Mouse (Mus musculus) hindbrain, postnatal 0 days (tissue): ENCODE measurements around the gene Tmem200a. TPM values are rescaled to one million over a fixed set of nuclear protein-coding genes. Genes with fewer than 3 reads are reported as not detected.
"Not testable (repeated sequence)": the region's sequence is repeated elsewhere in the genome, so short reads cannot be mapped to it uniquely, and the experiment has no call there.

Source experiments
- ATAC-seq: fragments of 200-750 bp; cut with Nextera tagmentation; 2 replicates; pipeline ENCODE4 v1.8.0; 2017; ENCODE audit warnings: mild to moderate bottlenecking, moderate TSS enrichment, moderate library complexity
- DNase-seq: peaks from one replicate; pipeline ENCODE4 v3.0.0-alpha.2; 2015; ENCODE audit warnings: low spot score
- H3K27ac ChIP-seq: fragments of 300-500 bp; sonication (generic); 2 replicates; pipeline ENCODE4 v1.5.1; 2014; ENCODE audit warnings: mild to moderate bottlenecking
- H3K27me3 ChIP-seq: fragments of 300-500 bp; sonication (generic); 2 replicates; pipeline ENCODE4 v1.6.1; 2014; ENCODE audit warnings: low read length, mixed read lengths; ENCODE audit not compliant: insufficient read depth
- H3K36me3 ChIP-seq: fragments of 300-500 bp; sonication (generic); 2 replicates; pipeline ENCODE4 v1.6.1; 2014; ENCODE audit warnings: low read length, mixed read lengths; ENCODE audit not compliant: insufficient read depth
- H3K4me1 ChIP-seq: fragments of 300-500 bp; sonication (generic); 2 replicates; pipeline ENCODE4 v1.6.1; 2014; ENCODE audit warnings: antibody characterized with exemption, low read length, mixed read lengths; ENCODE audit not compliant: insufficient read depth
- H3K4me2 ChIP-seq: fragments of 300-500 bp; sonication (generic); 2 replicates; pipeline ENCODE4 v1.6.1; 2014; ENCODE audit warnings: low read depth, mild to moderate bottlenecking, low read length, moderate library complexity, mixed read lengths
- H3K4me3 ChIP-seq: fragments of 300-500 bp; sonication (generic); 2 replicates; pipeline ENCODE4 v1.5.1; 2014; ENCODE audit warnings: low read length
- H3K9ac ChIP-seq: fragments of 300-500 bp; sonication (generic); replicated peaks from 2 replicates; pipeline ENCODE4 v1.6.1; 2014; ENCODE audit warnings: mild to moderate bottlenecking, low read length, moderate library complexity, mixed read lengths
- H3K9me3 ChIP-seq: fragments of 300-500 bp; sonication (generic); 2 replicates; pipeline ENCODE4 v1.6.1; 2016; ENCODE audit warnings: low read length, mixed read lengths
- CTCF ChIP-seq: IDR thresholded peaks from 2 replicates; pipeline ENCODE4 v1.5.1; 2016; ENCODE audit warnings: antibody characterized with exemption, control low read depth, low read depth
- WGBS: fragments of 180-500 bp; shearing (Covaris S2); extraction: QIAGEN DNeasy Blood & Tissue Kit; methylation state at CpG from one replicate; pipeline ENCODE4 v1.1.7; 2014; 5-methylcytosine and 5-hydroxymethylcytosine counted together
- polyA plus RNA-seq: library from polyadenylated mRNA; unstranded; fragments of >200 nt; fragmentation: Nextera tagmentation; extraction: Ambion mirVana; gene quantifications from 2 replicates; pipeline ENCODE4 v1.2.1, GENCODE M21; 2015
- total RNA-seq: library from RNA; depleted of rRNA; stranded (reverse); fragments of >200 nt; gene quantifications from 2 replicates; pipeline ENCODE4 v1.2.3, GENCODE M21; 2014

The Tmem200a gene
- total and polyA plus RNA-seq, 2 experiments from 2014 or later, result 15.6 to 56.0 TPM

DNA sequence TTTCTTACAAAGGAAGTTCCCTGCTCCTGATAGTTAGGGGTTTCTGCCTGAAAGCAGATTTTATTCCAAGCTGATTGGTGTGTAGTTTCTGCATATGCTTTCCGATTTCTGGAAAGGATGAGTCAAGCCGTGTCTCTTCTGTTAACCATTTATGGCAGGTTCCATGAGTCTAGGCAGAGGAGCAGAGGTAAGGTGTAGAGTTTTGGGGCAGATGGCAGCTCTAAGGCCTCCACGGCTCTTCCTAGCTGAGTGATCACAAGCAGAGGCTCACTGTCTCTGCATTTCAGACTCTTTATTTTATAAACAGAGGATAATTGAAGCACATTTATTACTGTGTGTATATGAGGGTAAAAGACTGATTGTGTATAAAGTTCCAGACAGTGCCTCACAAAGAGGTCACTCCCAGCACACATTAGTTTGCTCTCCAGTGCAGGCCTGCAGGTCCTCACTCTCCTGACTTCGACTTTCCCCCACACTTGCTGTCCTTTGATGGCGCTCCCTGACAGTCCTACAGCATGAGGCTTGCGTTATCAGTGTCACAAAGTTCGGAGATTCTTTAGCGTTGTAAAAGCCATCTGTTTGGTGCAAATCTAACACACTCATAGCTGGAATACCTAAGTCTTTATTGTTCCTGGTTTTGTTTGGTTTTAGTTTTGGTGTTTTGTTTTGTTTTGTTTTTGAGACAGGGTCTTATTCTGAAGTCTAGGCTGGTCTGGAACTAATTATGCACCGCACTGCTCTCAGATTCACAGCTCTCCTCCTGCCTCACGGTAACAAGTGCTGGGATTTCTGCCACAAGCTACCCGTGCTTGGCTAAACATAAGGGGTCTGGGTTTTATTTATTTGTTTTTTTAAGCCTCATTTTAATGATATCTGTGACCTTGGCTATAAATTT, 151.1 kb downstream of the Tmem200a start:
- H3K9ac ChIP-seq, result no peak overlapping the region
- no peak overlapping the region for H3K27ac ChIP-seq
- WGBS, result 57% methylated on average over 11 of the region's 11 CpGs
- H3K27me3 ChIP-seq, result no peaks in the 10 kb centered on the region
- no peaks in the 10 kb centered on the region for H3K36me3 ChIP-seq
- no peak for ATAC-seq
- no peak overlapping the region for H3K4me3 ChIP-seq
- no peak for TF ChIP-seq CTCF
- H3K4me1 ChIP-seq, result peaks cover 6% of the 10 kb centered on the region
- no peak for DNase-seq
- H3K9me3 ChIP-seq, result no peaks in the 10 kb centered on the region
- H3K4me2 ChIP-seq, result no peak overlapping the region

DNA sequence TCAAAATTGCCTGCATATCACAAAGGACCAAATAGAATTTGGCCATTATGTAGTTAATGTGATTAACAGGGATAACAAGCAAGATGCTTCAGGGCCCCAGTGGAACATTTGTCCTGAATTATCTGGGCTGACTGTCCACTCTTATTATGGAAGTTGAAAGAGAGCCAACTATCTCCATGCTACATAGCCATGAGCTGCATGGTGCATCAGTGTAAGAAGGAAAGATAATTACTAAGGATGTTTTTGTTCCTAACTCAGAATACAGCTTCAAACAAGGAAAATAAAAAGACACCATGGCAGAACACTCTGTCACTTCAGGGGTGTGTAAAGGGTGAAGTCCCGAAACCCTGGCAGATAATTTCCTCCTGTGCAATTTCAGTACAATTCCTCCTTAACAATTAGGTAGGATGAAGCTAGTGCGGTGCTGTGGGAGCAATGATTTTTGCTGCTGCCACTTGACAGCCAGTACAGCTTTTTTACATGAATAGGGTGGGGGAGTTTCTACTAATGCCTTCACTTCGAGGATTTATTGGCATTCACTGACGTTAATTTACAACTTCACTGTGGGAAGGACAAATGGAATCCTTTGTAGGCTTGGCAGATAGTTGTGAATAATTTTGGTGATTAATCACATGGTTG, 158.1 kb downstream of the Tmem200a start:
- no peaks in the 10 kb centered on the region for H3K36me3 ChIP-seq
- 19% methylated on average over 4 of the region's 4 CpGs for WGBS

DNA sequence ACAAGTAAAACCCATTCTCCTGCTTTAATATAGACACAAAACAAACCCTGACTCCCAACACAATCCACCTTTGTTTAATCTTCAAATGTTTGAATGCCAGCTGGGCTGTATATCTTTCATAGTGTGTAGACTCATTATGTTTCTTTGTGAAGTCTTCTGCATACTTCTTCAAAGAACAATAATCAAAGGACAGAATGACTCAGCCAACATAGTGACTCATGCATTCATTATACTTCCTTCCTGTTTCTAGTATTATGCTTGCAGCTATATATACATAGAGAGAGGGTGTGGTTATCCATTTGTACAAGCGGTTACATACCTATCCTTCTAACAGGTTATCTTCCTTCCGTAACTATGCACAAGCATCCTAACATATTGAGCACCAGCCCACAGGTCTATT, 160.7 kb downstream of the Tmem200a start:
- ATAC-seq (no peak), DNase-seq (no peak)
- 88% methylated on average over 2 of the region's 2 CpGs for WGBS
- H3K4me2 ChIP-seq, result no peak overlapping the region
- no peaks in the 10 kb centered on the region for H3K9me3 ChIP-seq
- H3K36me3 ChIP-seq, result no peaks in the 10 kb centered on the region
- H3K27me3 ChIP-seq, result no peaks in the 10 kb centered on the region
- peaks cover 4% of the 10 kb centered on the region; the same call in 1 of the 2 replicates for H3K4me1 ChIP-seq
- no peak for TF ChIP-seq CTCF
- no peak overlapping the region for H3K4me3 ChIP-seq
- H3K9ac ChIP-seq, result no peak overlapping the region
- no peak overlapping the region for H3K27ac ChIP-seq

More for the DNA sequence above, 158.1 kb downstream of the Tmem200a start:
- Histone ChIP-seq H3K27me3 (no peaks in the 10 kb centered on the region), H3K27ac (no peak overlapping the region), H3K9me3 (no peaks in the 10 kb centered on the region), H3K4me2 (no peak overlapping the region), H3K4me3 (no peak overlapping the region), H3K9ac (no peak overlapping the region), H3K4me1 (peaks cover 4% of the 10 kb centered on the region; the same call in 1 of the 2 replicates)
- DNase-seq (peak; percentile 59), ATAC-seq (no peak)
- no peak for TF ChIP-seq CTCF

DNA sequence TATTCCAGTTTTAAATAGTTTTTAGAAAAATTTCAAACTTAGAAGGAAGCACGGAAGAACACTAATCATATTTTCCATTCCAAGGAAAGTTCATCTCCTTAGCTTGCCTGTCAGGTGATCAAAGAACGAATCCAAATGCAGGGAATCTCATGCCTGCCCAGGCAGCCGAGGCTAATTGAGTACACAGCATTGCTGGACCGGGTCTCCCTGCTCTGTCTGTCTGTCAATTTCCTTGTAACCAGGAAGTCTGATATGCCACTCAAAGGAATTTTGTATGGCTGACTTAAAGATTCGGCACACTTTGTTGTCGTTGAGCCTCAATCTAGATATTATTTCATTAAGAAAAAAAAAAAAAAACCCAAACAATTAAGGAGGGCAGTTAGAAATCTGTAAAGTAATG, 168.6 kb downstream of the Tmem200a start:
- TF ChIP-seq CTCF, result no peak
- Histone ChIP-seq H3K4me1 (no peaks in the 10 kb centered on the region), H3K27me3 (no peaks in the 10 kb centered on the region), H3K4me3 (no peak overlapping the region), H3K9me3 (no peaks in the 10 kb centered on the region), H3K9ac (no peak overlapping the region), H3K4me2 (no peak overlapping the region), H3K27ac (no peak overlapping the region), H3K36me3 (no peaks in the 10 kb centered on the region)
- DNase-seq, result no peak
- no peak for ATAC-seq
- 39% methylated on average over 6 of the region's 6 CpGs for WGBS

DNA sequence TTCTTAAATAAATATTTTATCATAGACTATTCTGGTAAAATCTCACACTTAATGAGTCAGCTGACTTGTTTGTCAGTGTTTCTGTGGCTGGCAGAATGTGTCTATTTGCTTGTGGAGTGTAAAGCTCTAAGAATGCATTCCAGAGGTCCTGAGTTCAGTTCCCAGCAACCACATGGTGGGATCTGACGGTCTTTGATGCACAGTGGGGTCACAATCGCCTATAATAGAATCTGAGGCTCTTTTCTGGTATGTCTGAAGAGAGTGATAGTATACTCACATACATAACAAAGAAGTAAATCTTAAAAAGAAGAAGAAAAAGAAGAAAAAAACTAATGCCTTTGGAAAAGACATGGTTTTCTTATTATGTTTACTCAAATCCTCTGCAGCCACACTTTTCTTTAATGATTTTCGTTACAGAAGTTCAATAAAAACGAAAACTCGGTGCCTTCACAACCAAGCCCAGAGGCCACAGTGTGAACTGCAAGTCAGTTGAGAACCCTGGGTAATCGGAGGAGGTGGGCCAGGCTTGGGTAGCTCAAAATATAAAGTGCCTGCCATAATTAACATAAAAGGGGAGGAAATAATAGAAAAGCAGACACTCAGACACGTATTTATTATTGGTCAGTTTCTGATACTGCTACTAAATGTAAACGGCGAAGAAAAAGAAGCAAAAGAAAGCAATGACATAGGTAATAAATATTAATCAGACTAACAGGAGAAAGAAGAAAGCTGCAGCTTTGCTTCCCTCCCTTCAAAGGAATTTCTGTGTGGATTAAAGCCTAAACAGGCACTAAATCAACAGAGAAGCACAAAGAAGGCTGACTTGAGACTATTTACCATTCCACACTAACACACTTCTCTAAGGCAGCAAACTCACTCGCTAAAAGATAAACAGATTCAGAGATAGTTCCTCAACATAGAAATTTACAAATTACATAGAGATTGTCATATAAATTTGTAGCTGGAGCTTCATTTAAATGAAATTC, 170.5 kb downstream of the Tmem200a start:
- no peak overlapping the region for H3K9ac ChIP-seq
- H3K4me2 ChIP-seq, result no peak overlapping the region
- 43% methylated on average over 10 of the region's 10 CpGs for WGBS
- no peaks in the 10 kb centered on the region for H3K9me3 ChIP-seq
- H3K36me3 ChIP-seq, result no peaks in the 10 kb centered on the region
- H3K27ac ChIP-seq, result no peak overlapping the region
- H3K4me1 ChIP-seq, result no peaks in the 10 kb centered on the region
- ATAC-seq, result no peak
- no peak overlapping the region for H3K4me3 ChIP-seq
- no peak for TF ChIP-seq CTCF
- no peaks in the 10 kb centered on the region for H3K27me3 ChIP-seq
- no peak for DNase-seq

DNA sequence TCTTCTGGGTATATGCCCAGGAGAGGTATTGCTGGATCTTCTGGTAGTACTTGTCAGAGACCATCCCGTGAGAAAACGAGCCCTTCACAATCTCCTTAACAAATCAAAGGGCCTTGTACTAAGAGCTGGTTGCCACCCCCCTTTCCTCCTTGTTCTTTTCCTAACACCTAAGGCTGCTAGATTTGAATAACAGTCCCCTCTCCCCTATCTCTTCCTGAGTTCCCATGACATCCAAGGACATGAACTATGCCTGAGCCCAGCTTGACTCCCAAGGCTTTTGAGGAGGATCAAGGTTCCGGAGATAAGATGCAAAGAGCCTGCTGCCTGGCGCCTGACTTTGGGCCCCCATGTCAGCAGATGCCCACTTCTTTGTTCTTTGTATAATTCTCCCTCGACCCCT, 184.7 kb downstream of the Tmem200a start:
- 87% methylated on average over 5 of the region's 5 CpGs for WGBS
- H3K4me2 ChIP-seq, H3K4me3 ChIP-seq, H3K4me1 ChIP-seq, DNase-seq, H3K27ac ChIP-seq, ATAC-seq, H3K9me3 ChIP-seq, H3K36me3 ChIP-seq, H3K9ac ChIP-seq, H3K27me3 ChIP-seq: not testable (repeated sequence)
